Mouse (Mus musculus) adrenal gland, postnatal 10 days (tissue): ENCODE data around the gene Tlk1. TPM values are rescaled to one million over a fixed set of nuclear protein-coding genes. Genes with fewer than 3 reads are reported as not detected.

Experiments used
- DNase-seq: peaks from one replicate; pipeline ENCODE4 v3.0.0; 2021; ENCODE audit warnings: mixed read lengths
- long read RNA-seq, 2 experiments: library from polyadenylated mRNA; stranded (forward); transcript quantifications; one replicate each; pipeline ENCODE4 v2.0.0; 2021
- total RNA-seq, 2 experiments: library from RNA; stranded (reverse); gene quantifications; 2 replicates each; pipeline ENCODE4 v1.2.3; 2021

The Tlk1 gene
- 10 to 100 TPM; 47.4 to 56.7 TPM for total RNA-seq
- long read RNA-seq, experiment 1, full-length matches to known transcripts, result 30 of 57 reads
- long read RNA-seq, experiment 1, partial matches to known transcripts, result 17 of 57 reads
- long read RNA-seq, experiment 1, other reads (novel, unspliced or antisense), result 10 of 57 reads
- long read RNA-seq, experiment 2, full-length matches to known transcripts, result 23 of 34 reads
- long read RNA-seq, experiment 2, partial matches to known transcripts, result 4 of 34 reads
- long read RNA-seq, experiment 2, other reads (novel, unspliced or antisense), result 7 of 34 reads

DNA sequence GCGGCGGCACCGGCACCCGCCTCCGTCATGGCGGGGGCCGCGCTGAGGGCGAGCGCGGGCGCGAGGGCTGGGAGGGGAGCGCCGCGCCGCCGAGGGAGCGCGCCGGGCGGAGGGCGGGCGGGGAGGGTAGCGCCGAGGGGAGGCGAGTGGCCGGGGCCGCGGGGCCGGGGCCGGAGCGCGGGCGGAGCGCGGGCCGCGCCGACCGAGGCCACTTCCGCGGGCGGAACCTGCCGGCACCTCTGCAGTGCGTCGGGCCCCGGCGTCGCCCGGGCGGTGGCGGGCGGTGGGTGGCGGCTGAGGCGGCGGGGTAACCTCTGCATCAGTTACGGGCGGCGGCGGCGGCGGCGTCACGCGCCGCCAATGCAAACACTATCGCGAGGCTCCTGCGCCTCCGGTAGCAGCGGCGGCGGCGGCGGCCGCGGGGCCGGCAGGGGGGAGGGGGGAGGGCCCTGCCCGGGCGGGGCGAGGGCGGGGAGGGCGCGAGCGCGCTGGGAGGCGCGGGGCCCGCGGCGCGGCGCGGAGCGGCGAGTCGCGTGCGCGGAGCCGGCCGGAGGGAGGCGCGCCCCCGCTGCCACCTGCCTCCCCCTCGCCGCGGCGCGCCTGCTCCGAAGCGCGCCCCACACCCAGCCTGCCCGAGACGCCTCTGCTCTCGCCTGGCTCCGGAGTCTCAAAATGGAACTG, at the start of gene Tlk1:
TSS of gene Tlk1 (minus strand) at position 358 of the 681 bp plus-strand sequence.
- peak; percentile 90 for DNase-seq

DNA sequence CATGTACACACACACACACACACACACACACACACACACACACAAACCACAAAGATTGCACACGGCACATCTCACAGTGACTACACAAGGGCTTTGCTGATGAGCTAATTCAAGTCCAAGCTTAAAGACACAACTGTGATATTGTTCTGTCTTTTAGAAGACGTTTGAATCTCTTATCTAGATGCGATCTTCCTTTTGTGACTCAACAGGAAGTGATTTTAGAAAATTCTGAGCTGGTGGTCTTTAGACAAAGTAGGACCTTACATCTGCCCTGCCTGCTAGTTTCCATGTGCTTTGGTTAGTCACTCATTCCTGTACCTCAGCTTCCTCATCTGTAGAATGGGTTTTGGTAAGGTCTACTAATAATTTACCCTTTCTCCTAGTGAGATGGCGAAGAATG, 49.6 kb upstream of the Tlk1 start:
- no peak for DNase-seq

DNA sequence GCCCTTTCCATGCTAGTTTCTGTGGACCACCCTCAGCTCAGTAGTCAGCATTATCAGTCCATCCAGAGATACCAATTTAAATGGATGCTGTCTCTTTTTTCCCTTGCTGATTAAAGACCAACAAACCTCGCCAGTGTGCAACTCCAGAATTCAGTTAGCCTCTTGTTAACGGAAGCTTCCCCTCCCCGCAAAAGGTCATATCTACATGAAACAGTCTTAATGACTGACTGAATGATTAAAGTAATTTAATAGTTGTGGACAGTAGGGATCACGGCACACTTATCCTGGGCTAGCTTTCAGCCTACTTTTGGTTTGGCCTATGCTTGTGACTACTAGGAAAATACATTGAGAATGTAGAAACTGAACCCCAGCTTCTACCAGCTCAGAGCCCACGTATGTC, 47.6 kb upstream of the Tlk1 start:
- no peak for DNase-seq

GRCm38 (mm10) chr2:70871466-70872022, 46.0 kb upstream of the Tlk1 start:
- DNase-seq, result no peak

- DNase-seq, result no peak
Observed at GRCm38 (mm10) chr2:70870819-70871218, 45.3 kb upstream of the Tlk1 start.

DNA sequence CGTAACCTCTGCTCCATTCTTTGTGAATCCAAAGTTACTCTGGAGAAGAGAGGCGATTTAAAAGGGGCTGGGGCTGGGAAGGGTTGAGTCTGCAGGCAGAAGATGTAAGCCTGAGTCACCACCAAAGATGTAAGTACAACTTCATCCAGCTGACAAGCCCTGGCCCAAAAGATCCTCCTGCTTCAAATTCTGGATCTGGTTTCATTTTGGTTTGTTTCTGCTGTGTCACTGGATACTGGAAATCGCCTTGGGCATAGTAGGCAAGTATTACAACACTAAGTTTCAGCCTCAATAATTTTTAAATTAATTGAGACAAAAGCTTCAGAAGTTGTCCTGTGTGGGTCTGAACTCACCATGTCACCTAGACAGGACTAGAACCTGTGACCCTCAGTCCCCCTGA, 43.6 kb upstream of the Tlk1 start:
- no peak for DNase-seq

DNA sequence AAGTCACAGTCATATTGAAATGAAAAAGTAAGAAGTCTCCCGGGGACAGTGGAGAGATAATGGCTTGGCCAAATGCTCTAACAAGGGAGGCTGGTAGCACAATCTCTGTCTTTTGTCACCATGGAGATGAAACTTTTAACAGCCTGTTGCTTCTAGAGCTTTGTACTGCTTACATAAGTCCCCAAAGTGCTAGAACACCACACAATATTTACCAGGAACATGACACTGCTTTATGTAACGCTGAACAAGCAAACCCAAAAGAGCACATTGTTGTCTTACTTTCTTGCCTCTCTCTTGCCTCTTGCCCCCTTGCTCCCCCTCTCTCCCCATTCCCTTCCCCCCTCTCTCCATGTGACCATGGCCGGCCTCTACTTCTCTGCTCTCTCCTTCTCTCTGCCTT, 41.7 kb upstream of the Tlk1 start:
- no peak for DNase-seq

DNA sequence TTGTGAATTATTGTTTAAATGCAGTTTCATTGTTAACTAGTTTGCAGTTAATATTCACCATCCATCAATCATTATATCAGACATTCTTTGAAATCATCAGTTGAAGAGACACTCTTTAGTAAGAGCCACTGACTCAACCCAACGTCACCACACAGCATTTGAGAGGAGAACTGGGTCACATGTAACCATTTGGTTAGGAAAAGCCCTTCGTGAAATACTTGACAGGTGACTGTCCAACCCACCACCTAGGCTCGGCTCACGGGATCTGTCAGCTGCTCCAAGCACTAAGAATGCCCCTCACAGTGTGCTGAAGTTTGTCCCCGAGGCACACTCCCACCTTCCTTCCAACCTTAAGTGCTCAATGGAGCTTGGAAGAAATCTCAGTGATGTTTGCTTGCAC, 37.4 kb upstream of the Tlk1 start:
- DNase-seq, result no peak

DNA sequence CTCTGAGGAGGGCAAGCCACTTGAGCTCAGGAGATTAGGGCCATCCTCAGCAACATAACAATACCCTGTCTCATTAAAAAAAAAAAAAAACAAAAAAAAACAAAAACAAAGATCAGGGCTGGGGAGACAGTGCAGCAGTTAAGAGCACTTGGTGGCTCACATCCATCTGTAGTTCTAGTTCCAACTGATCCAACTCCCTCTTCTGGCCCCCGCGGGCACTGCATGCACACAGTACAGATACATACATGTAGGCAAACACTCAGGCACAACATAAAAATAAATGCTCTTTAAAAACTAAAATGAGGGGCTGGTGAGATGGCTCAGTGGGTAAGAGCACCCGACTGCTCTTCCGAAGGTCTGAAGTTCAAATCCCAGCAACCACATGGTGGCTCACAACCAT, 34.2 kb upstream of the Tlk1 start:
- DNase-seq, result no peak

- DNase-seq, result no peak
Observed at GRCm38 (mm10) chr2:70856971-70857370, 31.4 kb upstream of the Tlk1 start.

DNA sequence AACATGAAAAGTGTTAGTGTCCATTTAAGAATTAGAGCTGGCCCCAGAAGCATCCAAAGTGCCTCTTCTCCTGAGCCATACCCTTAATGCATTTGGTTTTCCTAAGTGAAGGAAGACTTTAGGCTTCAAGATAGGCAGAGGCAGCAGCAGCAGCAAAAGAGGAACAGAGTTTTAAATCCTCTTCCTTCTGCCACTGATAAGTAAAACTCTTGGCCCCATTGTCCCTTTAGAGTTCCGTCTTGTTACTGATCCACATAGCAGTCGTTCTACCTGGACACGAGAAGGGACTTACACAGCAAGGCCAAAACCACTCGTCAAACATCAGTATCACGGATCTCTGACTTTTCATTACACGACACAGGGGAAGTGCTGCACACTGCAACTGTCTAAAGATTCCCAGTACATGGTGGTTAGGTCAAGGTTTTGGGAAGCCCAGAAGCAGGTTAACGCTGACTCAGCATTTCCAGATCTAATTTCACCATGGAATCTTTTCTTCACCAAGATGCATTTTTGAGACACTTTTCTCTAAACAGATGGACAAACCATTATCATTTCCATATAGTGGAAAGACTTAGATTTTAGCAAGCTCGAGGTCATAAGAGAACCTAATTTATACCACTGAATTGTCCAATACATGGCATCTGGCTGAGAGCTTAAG, 28.8 kb upstream of the Tlk1 start:
- no peak for DNase-seq

GRCm38 (mm10) chr2:70853329-70853728, 27.8 kb upstream of the Tlk1 start:
- DNase-seq, result no peak

DNA sequence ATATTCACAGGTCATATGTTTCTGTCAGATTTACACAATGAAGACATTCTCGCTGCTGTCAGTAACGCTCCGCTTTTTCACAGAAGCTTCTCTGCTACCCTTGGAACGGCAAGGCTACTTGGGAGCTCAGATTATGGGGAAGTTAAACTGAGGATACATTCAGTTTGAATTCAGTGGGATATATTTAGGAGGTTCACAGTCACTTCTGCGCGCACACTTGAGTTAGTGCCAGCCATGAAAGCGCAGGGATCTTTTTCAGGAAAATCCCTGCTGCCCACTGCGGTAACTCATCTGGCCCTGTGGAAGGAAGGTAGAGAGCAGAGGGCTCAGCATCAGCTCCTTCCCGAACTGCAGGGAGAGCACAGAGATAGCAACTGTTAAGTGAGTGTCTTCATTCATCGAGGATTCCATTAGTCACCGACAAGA, 27.3 kb upstream of the Tlk1 start:
- no peak for DNase-seq

DNA sequence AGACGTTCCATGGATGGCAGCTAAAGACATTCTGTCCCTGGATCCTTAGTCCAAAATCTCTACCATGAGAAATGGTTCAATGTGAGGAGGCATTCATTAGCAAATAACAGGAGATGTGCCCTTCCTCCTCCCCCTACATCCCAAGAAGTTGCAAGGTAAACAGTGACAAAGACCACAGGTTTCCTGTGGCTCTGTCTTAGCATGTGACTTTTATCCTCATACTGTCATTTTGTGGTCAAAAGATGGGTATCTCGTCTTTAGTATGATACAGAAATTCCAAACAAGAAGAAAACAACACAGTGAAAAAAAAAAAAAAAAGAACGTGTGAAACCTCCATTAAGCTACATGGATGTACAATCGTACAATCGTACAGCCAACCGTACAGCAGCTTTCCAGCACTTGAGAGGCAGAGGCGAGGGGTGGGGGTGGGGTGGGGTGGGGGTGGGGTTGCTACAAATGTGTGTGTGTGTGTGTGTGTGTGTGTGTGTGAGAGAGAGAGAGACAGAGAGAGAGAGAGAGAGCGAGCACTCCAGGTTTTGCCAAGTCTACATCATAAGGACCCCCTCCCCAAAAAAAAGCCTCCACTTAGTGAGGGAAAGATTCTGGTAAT, 26.8 kb upstream of the Tlk1 start:
- no peak for DNase-seq

DNA sequence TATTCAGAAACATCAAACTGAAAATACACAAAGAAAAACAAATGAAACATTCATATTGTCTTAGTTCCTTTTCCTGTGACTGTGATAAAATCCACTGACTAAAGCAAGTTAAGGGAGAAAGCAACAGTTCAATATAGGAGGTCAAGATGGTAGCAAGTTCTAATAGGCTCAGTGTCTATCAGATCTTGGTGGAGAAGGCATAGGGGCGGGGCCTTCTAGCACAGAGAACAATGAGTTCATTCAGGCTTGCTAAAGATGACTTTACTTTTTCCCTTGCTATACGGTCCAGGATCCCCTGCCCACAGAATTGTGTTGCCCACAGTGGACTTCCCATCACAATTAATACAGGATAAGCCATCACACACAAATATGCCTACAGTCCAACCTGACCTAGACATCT, 20.3 kb upstream of the Tlk1 start:
- no peak for DNase-seq

DNA sequence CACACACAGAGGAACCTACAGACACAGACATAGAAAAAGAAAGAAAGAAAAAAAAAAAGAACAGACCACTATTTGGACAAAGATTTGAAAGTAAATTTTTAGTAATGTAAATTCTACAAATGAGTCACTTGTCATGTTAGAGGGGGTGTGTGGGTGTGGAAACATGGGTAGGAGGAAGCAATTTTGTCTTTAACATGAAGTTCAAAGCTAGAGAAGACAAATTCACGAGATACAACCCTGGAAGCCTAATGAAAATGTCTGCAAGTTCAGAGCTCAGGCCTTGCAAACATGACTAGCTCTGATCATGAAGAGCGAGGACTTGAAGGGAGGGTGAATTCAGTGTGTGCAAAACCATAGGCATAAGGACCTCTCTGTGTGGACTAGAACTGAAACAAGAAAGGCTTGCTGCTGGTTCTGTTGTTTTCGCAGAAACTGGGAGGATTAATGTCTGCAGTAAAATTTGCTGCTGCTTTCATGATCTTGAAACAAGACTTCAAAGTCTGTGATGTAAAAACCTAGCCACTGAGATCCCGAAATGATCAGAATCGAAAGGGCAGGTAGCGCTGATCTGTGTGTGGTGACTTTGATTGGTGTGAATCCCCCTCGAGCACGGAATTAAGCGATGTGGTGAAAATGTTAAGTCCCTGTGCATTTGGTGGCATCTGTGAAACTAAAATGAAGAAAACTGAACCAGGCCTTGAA, 19.3 kb upstream of the Tlk1 start:
- no peak for DNase-seq

- peak; percentile 70 for DNase-seq
Observed at GRCm38 (mm10) chr2:70842049-70842618, 16.6 kb upstream of the Tlk1 start.

GRCm38 (mm10) chr2:70838536-70839216, 13.1 kb upstream of the Tlk1 start:
- DNase-seq, result no peak

GRCm38 (mm10) chr2:70836306-70836651, 10.8 kb upstream of the Tlk1 start:
- no peak for DNase-seq

GRCm38 (mm10) chr2:70835641-70836305, 10.2 kb upstream of the Tlk1 start:
- DNase-seq, result no peak

- DNase-seq, result no peak
Observed at GRCm38 (mm10) chr2:70835209-70835608, 9.7 kb upstream of the Tlk1 start.
